Mouse (Mus musculus) ES-CJ7 (cell line): ENCODE measurements at regions not wholly inside any gene's neighbourhood (a gene's known extent, or its start where the extent isn't known, plus 50 kb on each side); places are given as distances from the start of the nearest gene placed in this dataset.

Experiments used
- DNase-seq: peaks from one replicate; pipeline ENCODE4 v3.0.0; 2011; ENCODE audit warnings: low read depth, low spot score

GRCm38 (mm10) chr13:102132154-102132553 lies 364.1 kb upstream of the Pik3r1 start:
- DNase-seq = no peak

GRCm38 (mm10) chr13:102132696-102133095 lies 364.7 kb upstream of the Pik3r1 start:
- DNase-seq = peak; percentile 12

GRCm38 (mm10) chr13:102135210-102135609 lies 367.2 kb upstream of the Pik3r1 start:
- DNase-seq = no peak

- DNase-seq = no peak
These were observed 375.0 kb upstream of the Pik3r1 start for GRCm38 (mm10) chr13:102142986-102143385.

- DNase-seq = no peak
These were observed 375.8 kb upstream of the Pik3r1 start for GRCm38 (mm10) chr13:102143848-102144247.

GRCm38 (mm10) chr13:102148039-102148438 lies 380.0 kb upstream of the Pik3r1 start:
- no peak for DNase-seq

- no peak for DNase-seq
These were observed 386.0 kb upstream of the Pik3r1 start for GRCm38 (mm10) chr13:102153785-102154608.

- DNase-seq = no peak
These were observed 386.5 kb upstream of the Pik3r1 start for GRCm38 (mm10) chr13:102154609-102154899.

- DNase-seq = peak; percentile 3
These were observed 389.5 kb upstream of the Pik3r1 start for GRCm38 (mm10) chr13:102157369-102158130.

- no peak for DNase-seq
These were observed 405.6 kb upstream of the Pik3r1 start for GRCm38 (mm10) chr13:102173382-102174234.

- no peak for DNase-seq
These were observed 406.4 kb upstream of the Pik3r1 start for GRCm38 (mm10) chr13:102174431-102174830.

GRCm38 (mm10) chr13:102174896-102175295 lies 406.9 kb upstream of the Pik3r1 start:
- DNase-seq = no peak

- no peak for DNase-seq
These were observed 407.4 kb upstream of the Pik3r1 start for GRCm38 (mm10) chr13:102175406-102175805.

- no peak for DNase-seq
These were observed 408.4 kb upstream of the Pik3r1 start for GRCm38 (mm10) chr13:102176456-102176855.

GRCm38 (mm10) chr13:102194716-102195115 lies 426.7 kb upstream of the Pik3r1 start:
- DNase-seq = no peak

- DNase-seq = no peak
These were observed 434.3 kb upstream of the Pik3r1 start for GRCm38 (mm10) chr13:102202301-102202700.

GRCm38 (mm10) chr13:102218486-102218885 lies 450.5 kb upstream of the Pik3r1 start:
- DNase-seq = no peak

GRCm38 (mm10) chr13:102231048-102231447 lies 462.3 kb upstream of the Cd180 start:
- no peak for DNase-seq

GRCm38 (mm10) chr13:102232291-102232936 lies 460.9 kb upstream of the Cd180 start:
- no peak for DNase-seq

GRCm38 (mm10) chr13:102250884-102251283 lies 442.5 kb upstream of the Cd180 start:
- no peak for DNase-seq

- DNase-seq = no peak
These were observed 441.6 kb upstream of the Cd180 start for GRCm38 (mm10) chr13:102251709-102252108.
